Mouse (Mus musculus) layer of hippocampus, adult 8-10 months (tissue): ENCODE results near the gene Gnb2. TPM values are rescaled to one million over a fixed set of nuclear protein-coding genes. Genes with fewer than 3 reads are reported as not detected.

ENCODE experiments used
- DNase-seq, 2 experiments: peaks; one replicate each; pipeline ENCODE4 v3.0.0; 2022; ENCODE audit warnings: low spot score in 2 of 2
- total RNA-seq, 4 experiments: library from RNA; stranded (reverse); gene quantifications; 2 replicates each; pipeline ENCODE4 v1.2.4; 2022

Gene Gnb2
- total RNA-seq, 4 experiments from 2014 or later = 572 to 587 (median 576) TPM

DNA sequence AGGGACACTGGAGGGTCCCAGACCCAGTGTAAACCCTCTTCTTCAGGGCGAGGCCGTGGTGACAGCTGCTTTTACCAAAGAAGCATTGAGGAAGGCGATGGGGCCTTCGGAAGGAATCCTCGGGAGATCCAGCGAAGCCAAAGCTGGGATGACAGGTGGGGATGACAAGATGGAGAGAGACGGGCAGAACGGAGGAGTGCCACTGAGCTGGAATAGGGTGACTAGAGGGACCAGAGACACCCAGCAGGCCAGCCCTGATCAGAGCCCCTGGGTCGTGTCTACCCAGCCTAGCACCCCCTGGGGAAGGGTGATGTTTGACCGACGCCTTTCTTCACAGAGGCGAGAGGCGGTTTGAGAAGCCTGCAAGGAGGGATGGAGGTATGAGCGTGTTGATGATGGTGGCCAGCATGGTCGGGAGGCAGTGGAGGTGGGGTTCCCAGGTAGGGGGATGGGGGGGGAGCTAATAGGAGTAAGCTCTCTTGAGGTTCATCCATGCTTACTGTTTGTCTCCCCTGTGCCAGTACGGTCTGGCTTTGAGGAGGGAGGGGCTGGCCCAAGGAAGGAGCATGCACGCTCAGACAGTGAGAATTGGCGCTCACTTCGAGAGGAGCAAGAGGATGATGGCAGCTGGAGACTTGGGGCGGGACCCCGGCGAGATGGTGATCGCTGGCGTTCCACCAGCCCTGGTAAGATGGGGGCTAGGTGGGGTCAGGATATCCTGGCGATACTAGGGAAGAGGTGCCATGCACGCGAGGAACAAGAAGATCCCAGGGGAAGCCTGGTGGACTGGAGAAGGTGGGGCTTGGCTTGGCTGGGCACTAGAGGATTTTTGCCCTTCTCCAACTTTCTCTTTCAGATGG is 13.4 kb downstream of the Gnb2 start:
- no peak for DNase-seq

DNA sequence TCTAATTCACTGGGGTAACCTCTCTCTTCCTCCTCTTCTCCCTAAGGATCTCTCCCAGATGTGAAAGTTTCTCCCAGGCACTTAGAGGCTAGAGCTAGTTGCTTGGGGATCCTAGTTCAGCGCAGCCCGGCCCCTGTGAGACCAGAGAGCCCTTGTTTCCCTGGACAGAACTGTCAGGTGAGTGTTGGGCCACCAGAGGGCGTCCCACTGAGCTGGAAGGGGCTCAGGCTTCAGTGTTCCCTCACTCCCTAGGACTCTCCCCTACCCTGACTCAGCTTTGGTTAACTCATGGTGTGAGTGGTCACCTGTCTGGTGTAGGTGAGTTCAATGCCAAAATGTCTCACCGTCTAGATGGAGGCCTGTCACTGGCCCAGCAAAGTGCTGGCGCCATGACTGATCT is 14.9 kb downstream of the Gnb2 start, which contains the start of gene Gigyf1:
Gene Gigyf1, plus strand, starts transcription at position 113 of the 400 bp plus-strand sequence.
- no peak for DNase-seq

DNA sequence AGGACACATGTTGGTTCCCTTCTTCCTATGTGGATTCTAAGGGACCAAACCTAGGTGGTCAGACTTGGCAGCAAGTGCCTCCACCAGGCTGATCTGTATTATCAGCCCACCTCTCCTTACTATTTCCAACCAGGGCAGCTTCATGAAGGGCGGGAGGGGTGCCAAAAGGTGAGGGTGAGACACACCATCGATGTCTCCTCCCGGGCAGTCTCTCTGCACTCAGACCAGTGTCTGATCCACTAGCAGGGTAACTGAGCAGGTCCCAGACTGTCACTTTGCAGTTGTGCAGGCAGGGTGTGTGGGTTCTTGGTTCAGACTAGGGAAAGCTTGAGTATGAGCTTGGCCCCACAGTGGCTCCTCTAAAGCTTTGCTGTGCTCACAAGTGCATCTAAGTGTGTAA is 18.5 kb downstream of the Gnb2 start:
- no peak for DNase-seq

- DNase-seq = no peak
Observed at GRCm38 (mm10) chr5:137513951-137514721, 19.2 kb downstream of the Gnb2 start.

- no peak for DNase-seq
Observed at GRCm38 (mm10) chr5:137512847-137513794, 20.2 kb downstream of the Gnb2 start.

DNA sequence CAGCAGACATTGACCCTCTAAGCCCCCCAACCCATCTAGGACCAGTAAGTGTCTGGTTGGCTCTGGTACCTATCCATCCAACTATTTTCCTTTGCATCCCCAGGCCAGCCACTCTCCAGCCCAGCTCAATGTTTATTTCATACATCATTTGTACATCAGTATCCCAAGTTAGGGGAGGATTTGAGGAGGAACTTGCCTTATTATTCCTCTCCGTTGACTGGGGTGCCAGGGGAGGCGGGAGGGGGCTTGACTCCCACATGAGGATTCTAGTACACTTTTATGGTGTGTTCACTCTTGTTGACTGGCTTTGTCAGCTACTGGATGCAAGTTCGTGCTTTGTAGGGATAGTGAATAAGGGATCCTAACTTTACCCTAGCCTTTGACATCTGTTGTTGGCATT is 21.6 kb downstream of the Gnb2 start:
- no peak for DNase-seq

- DNase-seq = no peak
Observed at GRCm38 (mm10) chr5:137510573-137511390, 22.5 kb downstream of the Gnb2 start.

DNA sequence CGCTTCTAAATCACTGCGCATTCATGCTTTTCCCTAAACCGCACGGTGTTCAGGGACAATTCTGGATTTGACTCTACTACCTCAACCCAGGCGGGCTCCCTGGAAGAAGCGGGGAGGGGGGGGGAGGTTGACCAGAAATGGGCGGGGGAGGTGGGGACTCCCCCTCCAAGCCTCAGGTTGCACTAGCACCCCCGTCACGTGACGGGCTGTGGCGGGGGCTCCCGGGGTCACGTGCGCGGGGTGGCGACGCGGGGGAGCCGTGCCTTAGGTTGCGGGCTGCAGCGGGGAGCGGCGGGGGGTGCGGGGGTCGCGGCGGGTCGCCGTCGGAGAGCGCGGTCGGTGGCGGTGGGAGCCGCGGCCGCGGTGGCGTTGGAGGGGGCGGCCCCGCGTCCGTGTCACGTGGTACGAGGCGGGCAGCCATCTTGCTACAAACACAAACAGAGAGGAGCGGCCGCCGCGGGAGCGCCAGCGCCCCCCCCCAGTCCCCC is 23.3 kb downstream of the Gnb2 start:
- DNase-seq = peak; percentile 58 to 79

DNA sequence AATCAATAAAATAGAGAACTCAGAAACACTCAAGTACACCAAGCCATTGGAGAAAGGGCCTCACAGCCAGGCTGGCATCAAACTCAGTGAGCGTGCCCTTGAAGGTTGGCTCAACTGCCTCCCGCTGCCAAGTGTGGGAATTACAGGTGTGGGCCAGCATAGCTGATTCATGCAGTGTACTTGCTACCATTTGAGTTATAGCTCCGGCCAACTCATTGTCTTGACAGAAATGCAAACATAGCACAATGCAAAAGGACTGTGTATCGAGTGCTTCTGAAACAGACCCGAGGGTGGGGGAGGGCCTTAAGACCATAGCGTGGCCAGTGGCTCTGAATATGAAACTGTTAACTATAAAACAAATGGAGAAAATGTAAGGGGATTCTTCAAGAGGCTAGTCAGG is 29.3 kb downstream of the Gnb2 start:
- no peak for DNase-seq

GRCm38 (mm10) chr5:137502667-137503110 is 30.6 kb downstream of the Gnb2 start:
- DNase-seq = peak in 1 of 2 experiments; percentile 67

DNA sequence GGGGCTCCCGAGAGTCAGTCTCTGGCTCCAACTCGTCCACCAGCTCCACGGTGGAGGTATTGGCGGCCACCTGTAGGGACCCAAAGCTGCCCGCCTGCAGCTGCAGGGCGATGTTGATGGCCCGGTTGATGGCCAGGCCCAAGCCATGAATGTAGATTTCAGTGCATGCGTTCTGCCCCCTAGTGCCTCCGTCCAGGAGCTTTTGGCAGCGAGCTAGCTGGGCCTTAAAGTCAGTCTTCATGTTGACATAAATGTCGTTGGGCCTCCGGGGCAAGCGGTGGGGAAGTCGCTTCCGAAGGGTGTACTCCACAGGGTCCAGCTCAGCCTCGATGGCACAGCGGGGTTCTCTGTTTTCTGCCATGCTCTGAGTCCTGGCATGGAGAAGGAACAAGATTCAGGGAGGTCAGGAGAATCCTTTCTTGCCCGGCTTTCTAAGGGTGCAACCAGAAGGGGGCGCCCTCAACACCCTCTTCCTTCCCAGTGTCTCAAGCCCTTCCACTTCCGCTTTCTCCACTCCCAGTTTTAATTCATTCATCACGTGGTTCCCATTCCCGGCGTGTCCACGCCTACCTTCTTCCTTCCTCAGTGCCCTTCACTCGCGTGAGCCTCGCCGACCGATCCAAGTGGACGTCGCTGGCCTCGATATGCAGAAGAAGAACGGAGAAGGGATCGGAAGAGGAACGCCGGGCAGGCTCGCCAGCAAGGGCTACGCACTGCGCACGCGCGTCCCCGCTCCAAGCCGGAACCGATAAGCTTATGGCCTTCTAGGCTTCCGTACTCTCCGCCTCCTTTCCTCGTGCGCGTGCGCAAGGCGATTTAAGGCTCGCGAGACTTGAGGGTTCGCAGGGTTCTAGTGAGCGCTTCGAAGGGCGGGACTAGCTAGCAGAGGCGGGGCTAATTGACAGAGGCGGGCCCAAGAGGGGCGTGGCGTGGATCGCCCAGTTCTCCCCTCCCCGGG is 31.3 kb downstream of the Gnb2 start, which contains the start of gene Pop7:
Gene Pop7, minus strand, starts transcription at position 810 of the 958 bp plus-strand sequence.
- peak; percentile 99 to 100 for DNase-seq

- no peak for DNase-seq
Observed at GRCm38 (mm10) chr5:137500186-137500585, 33.1 kb downstream of the Gnb2 start.

DNA sequence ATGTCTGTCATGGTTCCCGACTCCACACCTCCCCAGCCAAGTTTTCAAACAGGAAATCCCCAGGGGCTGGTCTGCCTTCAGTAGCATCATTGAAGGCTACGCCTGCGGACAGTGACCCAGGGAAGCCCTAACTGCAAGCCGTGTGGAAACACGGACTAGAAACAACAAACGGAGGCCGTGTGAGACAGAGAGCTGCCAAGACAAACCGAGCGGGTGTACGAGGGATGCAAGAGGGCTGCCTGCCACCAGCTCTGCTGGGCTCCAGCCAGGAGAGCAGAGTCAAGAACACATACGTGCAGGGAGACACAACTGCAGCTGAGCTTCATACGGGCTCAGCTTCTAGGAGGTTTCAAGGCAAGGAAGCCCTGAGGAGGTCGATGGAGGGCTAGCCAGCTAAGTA is 39.5 kb downstream of the Gnb2 start:
- no peak for DNase-seq

GRCm38 (mm10) chr5:137491559-137491958 is 41.8 kb downstream of the Gnb2 start:
- DNase-seq = peak in 1 of 2 experiments; percentile 60

DNA sequence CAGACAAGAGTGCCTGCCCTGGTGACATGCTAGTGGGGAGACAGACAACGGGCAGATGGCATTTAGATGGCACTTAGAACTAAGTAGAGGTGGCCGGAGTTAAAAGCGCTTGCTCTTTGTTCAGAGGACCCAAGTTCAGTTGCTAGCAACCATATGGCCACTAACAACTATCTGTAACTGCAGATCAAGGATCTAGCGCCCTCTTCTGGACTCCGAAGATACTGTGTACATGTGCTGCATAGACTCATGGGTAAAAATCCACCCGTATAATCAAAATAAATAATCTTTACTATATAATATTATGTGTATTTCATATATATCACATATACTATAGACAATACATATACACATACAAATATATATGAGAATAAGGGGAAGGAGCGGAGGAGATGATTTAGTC is 45.7 kb downstream of the Gnb2 start:
- DNase-seq = no peak

DNA sequence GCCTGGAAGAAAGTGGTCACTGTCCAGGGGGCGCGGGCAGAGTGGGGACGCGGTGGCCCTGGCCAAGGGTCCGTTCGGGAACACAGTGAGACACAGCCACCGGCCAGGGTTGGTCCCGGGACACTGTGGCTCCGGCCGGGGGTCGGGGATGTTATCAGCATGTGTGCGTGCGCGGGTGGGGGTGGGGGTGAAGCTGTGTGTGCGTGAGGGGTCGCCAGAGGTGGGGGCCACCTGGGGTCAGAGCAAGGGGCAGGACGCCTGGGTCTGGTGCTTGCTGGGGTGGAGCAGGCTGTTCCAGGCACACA is 47.5 kb downstream of the Gnb2 start:
- no peak for DNase-seq

GRCm38 (mm10) chr5:137485071-137485850 is 48.0 kb downstream of the Gnb2 start:
- DNase-seq = no peak

DNA sequence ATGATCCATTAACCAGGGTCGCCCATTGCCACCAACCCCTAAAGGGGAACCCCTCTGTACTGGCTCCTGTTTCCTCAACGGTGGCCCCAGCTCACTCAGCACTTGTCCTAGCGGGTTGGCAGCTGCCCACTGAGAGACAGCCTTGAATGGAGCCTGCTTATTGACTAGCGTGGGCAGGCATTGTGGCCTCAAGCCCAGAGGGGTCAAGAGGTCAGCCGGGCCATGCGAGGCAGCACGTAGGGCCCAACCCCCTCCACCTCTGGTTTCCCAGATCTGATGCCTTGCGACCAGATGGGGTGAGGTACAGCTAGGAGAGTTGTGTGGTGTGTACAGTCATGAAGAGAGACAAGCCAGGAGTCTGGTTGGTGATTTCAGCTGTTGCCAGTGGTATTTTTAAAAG is 51.4 kb downstream of the Gnb2 start:
- no peak for DNase-seq
